Mouse (Mus musculus): Measurements from ENCODE around the gene Cfap126.
"Not testable (repeated sequence)": the region's sequence is repeated elsewhere in the genome, so short reads cannot be mapped to it uniquely, and the experiment has no call there.

- TF ChIP-seq CTCF (IDR thresholded peaks at IDR 0.05; ENCODE audit: borderline replicate concordance, control insufficient read depth, extremely low read depth, insufficient read depth, low read length, poor library complexity); POLR2A (IDR thresholded peaks at IDR 0.05; ENCODE audit: control insufficient read depth, extremely low read depth, insufficient read depth, low read length, poor library complexity): not testable (repeated sequence)
Observed at GRCm38 (mm10) chr1:171072217-171072616, 41.5 kb upstream of the Cfap126 start.
